Mouse (Mus musculus) lung, embryonic 15.5 days (tissue): ENCODE data around the gene Mrps9. TPM values are rescaled to one million over a fixed set of nuclear protein-coding genes. Genes with fewer than 3 reads are reported as not detected.
"Not testable (repeated sequence)": the region's sequence is repeated elsewhere in the genome, so short reads cannot be mapped to it uniquely, and the experiment has no call there.

Experiments
- ATAC-seq: fragments of 200-750 bp; cut with Nextera tagmentation; 2 replicates; pipeline ENCODE4 v1.8.0; 2017; ENCODE audit warnings: moderate number of reproducible peaks, borderline replicate concordance; ENCODE audit not compliant: low FRiP score, low TSS enrichment; ENCODE audit errors: extremely low read depth
- H3K27ac ChIP-seq: fragments of 300-500 bp; sonication (generic); 2 replicates; pipeline ENCODE4 v1.5.1; 2015; ENCODE audit warnings: moderate library complexity, mild to moderate bottlenecking, inconsistent platforms
- H3K27me3 ChIP-seq: fragments of 300-500 bp; sonication (generic); 2 replicates; pipeline ENCODE4 v1.6.1; 2015; ENCODE audit warnings: inconsistent platforms
- H3K36me3 ChIP-seq: fragments of 300-500 bp; sonication (generic); 2 replicates; pipeline ENCODE4 v1.6.1; 2015; ENCODE audit warnings: inconsistent platforms
- H3K4me1 ChIP-seq: fragments of 300-500 bp; sonication (generic); 2 replicates; pipeline ENCODE4 v1.6.1; 2015; ENCODE audit warnings: inconsistent platforms
- H3K4me2 ChIP-seq: fragments of 300-500 bp; sonication (generic); 2 replicates; pipeline ENCODE4 v1.6.1; 2015; ENCODE audit warnings: inconsistent platforms, mild to moderate bottlenecking, moderate library complexity
- H3K4me3 ChIP-seq: fragments of 300-500 bp; sonication (generic); 2 replicates; pipeline ENCODE4 v1.5.1; 2015; ENCODE audit warnings: mild to moderate bottlenecking, inconsistent platforms
- H3K9ac ChIP-seq: fragments of 300-500 bp; sonication (generic); 2 replicates; pipeline ENCODE4 v1.6.1; 2015; ENCODE audit warnings: inconsistent platforms
- H3K9me3 ChIP-seq: fragments of 300-500 bp; sonication (generic); 2 replicates; pipeline ENCODE4 v1.6.1; 2016; ENCODE audit warnings: inconsistent platforms
- WGBS: fragments of 180-500 bp; shearing (Covaris S2); methylation state at CpG from one replicate; pipeline ENCODE4 v1.1.7; 2015; 5-methylcytosine and 5-hydroxymethylcytosine counted together
- polyA plus RNA-seq: library from polyadenylated mRNA; unstranded; fragments of >200 nt; fragmentation: Nextera tagmentation; extraction: Ambion mirVana; gene quantifications from 2 replicates; pipeline ENCODE4 v1.2.1, GENCODE M21; 2015

The Mrps9 gene
- polyA plus RNA-seq, 1 experiment from 2014 or later: 46.6 TPM

DNA sequence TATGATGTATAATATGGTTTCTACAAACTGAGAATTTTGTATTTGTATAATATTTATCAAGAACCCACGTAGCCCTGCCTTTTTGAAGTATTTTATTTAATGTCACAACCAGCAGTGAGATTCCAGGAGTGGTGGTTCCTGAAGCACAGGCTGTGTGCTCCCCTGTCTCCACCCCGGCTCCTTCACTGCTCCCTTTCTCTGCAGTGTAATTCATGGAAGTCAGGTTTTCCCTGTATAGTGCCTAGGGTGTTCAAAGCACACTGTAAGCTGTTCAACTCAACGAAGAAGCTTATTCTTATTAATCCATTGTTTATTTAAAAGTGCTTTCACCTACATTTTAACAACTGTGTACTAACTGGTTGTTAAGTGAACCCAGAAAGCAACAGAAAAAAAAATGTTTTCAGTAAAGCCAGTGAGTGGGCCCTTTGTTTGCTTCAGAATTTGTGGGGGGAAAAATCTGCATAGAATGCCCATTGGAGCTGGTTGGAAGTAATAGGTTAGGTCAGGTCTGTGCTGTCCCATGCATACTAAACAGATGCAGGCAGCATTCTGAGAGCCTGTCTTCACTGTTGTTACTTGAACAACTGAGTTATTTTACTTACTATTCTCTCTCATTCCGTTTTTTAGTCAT lies 25.5 kb downstream of the Mrps9 start:
- WGBS: 77% methylated on average over 4 of the region's 4 CpGs
- no peak for ATAC-seq
- H3K36me3 ChIP-seq: 0 out of 2 replicates have a peak, but pooled peaks cover 4% of the 10 kb centered on the region
- H3K4me3 ChIP-seq: no peak overlapping the region
- no peak overlapping the region for H3K9ac ChIP-seq
- no peaks in the 10 kb centered on the region for H3K9me3 ChIP-seq
- no peak overlapping the region for H3K4me2 ChIP-seq
- no peak overlapping the region for H3K27ac ChIP-seq
- no peaks in the 10 kb centered on the region for H3K4me1 ChIP-seq
- no peaks in the 10 kb centered on the region for H3K27me3 ChIP-seq

DNA sequence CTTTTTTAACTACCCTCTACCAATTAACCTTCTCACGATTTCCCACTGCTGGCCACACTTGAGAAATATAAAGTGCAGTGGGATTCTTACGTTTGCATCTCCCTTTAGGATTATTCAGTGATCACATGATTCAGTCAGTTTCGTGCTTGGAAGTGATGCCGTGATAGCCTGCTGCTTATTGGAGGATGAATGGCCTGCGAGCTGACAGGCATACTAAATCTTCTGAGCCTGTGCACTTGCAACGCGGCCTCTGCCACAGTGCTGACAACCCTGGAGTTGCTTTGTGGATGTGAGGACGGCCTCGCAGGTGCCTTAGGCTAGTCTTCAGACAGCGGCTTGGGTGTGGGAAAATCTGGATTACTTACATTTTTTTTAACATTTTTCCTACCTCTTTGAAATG lies 26.2 kb downstream of the Mrps9 start:
- 72% methylated on average over 10 of the region's 10 CpGs for WGBS
- Histone ChIP-seq H3K4me3 (no peak overlapping the region), H3K9me3 (no peaks in the 10 kb centered on the region), H3K27me3 (no peaks in the 10 kb centered on the region), H3K9ac (no peak overlapping the region), H3K36me3 (0 out of 2 replicates have a peak, but pooled peaks cover 4% of the 10 kb centered on the region), H3K27ac (no peak overlapping the region), H3K4me1 (no peaks in the 10 kb centered on the region), H3K4me2 (no peak overlapping the region)
- no peak for ATAC-seq

DNA sequence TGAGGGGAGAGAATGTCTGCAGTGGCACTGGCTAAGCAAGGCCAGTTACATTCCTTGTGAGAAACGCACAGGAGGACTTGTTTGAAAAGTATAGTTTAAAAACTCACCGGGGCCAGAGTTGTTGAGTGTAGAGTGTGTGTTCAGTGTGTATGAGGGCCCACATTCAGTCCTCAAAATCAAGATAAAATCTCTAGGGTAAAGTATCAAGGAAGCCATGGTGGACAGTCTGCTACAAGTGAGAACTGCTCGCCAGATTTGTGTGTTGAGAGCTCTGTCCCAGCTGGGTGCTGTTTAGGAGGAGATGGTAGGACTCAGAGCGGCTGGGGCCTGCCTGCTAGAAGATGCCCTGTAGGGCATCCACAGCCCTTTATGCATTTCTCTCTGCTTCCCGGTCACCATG lies 27.8 kb downstream of the Mrps9 start:
- ATAC-seq: no peak
- no peak overlapping the region for H3K4me3 ChIP-seq
- H3K9ac ChIP-seq: no peak overlapping the region
- no peak overlapping the region for H3K4me2 ChIP-seq
- WGBS: 74% methylated on average over 5 of the region's 5 CpGs
- H3K27me3 ChIP-seq: no peaks in the 10 kb centered on the region
- H3K9me3 ChIP-seq: no peaks in the 10 kb centered on the region
- 0 out of 2 replicates have a peak, but pooled peaks cover 4% of the 10 kb centered on the region for H3K36me3 ChIP-seq
- no peak overlapping the region for H3K27ac ChIP-seq
- no peaks in the 10 kb centered on the region for H3K4me1 ChIP-seq

DNA sequence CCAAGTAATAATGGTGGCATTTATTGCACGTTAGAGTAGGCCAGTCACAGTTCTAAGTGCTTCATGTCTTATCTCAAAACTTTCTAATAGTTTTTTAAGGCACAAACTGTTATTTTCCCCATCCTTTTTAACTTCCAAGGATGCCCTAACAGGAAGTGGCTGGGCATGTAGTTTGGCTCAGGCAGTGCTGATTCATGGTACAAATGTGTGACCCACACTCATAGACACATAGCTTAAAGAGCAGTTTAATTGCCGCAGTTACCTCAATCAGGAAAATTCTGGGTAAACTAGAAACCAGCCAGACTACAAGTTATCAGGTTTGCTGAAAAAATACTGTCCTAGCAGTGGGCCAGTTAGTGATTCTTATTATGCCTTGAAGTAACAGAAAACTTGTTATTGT lies 31.2 kb downstream of the Mrps9 start:
- no peaks in the 10 kb centered on the region for H3K9me3 ChIP-seq
- no peak overlapping the region for H3K4me3 ChIP-seq
- H3K27me3 ChIP-seq: no peaks in the 10 kb centered on the region
- H3K9ac ChIP-seq: no peak overlapping the region
- 0 out of 2 replicates have a peak, but pooled peaks cover 4% of the 10 kb centered on the region for H3K36me3 ChIP-seq
- H3K4me2 ChIP-seq: no peak overlapping the region
- WGBS: 95% methylated on average over 2 of the region's 2 CpGs
- H3K27ac ChIP-seq: no peak overlapping the region
- ATAC-seq: no peak
- H3K4me1 ChIP-seq: no peaks in the 10 kb centered on the region

DNA sequence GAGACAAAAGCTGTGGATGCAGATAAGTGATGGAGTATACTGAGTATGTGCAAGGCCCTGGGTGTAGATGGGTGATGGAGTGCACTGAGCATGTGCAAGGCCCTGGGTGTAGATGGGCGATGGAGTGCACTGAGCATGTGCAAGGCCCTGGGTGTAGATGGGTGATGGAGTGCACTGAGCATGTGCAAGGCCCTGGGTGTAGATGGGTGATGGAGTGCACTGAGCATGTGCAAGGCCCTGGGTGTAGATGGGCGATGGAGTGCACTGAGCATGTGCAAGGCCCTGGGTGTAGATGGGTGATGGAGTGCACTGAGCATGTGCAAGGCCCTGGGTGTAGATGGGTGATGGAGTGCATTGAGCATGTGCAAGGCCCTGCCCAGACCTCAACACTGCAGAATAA lies 32.4 kb downstream of the Mrps9 start:
- 100% methylated on average over 1 of the region's 2 CpGs for WGBS
- not testable (repeated sequence) for H3K9ac ChIP-seq, ATAC-seq, H3K36me3 ChIP-seq, H3K27ac ChIP-seq, H3K4me3 ChIP-seq, H3K9me3 ChIP-seq, H3K4me1 ChIP-seq, H3K27me3 ChIP-seq, H3K4me2 ChIP-seq

DNA sequence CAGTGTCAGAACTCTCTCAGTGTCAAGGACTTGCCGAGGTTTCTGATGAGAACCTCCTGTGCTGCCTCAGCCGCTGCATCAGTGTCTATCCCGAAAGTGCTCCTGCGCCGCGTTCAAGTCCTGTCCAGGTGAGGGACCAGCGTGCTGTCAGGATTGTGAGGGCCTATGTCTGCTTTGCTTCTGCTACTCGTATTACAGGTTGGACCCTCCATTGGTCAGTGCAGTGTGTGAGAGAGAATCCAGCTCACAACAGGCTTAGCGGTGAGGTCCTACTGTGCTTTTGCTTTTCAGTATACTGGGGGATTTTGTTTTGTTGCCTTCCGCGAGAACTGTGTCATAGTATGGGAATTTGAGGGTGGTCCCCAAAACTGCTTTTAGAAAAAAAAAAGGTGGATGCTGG lies 36.8 kb downstream of the Mrps9 start:
- no peaks in the 10 kb centered on the region for H3K27me3 ChIP-seq
- H3K9ac ChIP-seq: no peak overlapping the region
- H3K9me3 ChIP-seq: no peaks in the 10 kb centered on the region
- no peak for ATAC-seq
- H3K36me3 ChIP-seq: peaks cover 3% of the 10 kb centered on the region; the same call in 1 of the 2 replicates
- no peaks in the 10 kb centered on the region for H3K4me1 ChIP-seq
- no peak overlapping the region for H3K4me3 ChIP-seq
- no peak overlapping the region for H3K4me2 ChIP-seq
- H3K27ac ChIP-seq: no peak overlapping the region
- 85% methylated on average over 11 of the region's 11 CpGs for WGBS

DNA sequence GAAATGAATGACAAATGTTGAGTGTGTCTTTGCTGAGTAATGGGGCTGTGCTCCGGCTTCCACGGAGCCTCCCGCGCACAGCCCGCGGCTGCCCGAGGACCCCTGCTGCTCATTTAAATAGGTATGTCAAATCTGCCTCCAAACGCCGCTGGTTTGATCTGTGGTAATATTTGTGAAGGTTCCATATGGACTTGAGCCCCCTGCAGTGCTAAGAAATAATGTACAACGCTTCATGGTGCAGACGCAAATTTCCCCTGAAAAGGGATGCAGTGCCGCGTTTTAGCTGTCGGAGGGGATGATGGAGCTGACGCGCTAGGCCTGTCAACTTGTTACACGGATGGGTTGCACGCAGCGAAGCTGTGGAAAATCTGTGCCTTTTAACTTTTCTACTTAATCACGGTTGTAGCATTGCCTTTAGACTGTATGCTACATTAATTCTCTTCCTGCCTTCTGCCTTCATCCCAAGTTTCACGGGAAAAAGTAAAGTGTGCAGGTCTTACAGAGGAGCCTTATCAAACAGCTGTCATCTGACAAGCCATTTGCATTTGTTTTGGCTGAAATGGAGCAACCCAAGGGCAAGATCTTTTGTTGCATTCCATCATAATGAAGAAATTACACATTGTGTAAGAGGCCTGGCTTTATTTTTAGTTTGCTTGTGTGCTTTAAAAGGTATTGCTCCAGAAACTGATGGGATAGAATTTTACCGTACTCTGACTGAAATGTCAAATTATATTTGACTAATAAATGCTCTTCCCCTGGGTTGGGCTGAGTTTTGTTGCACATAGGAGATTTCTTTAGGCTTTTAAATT lies 37.7 kb downstream of the Mrps9 start:
- Histone ChIP-seq H3K27me3 (no peaks in the 10 kb centered on the region), H3K9me3 (no peaks in the 10 kb centered on the region), H3K4me1 (no peaks in the 10 kb centered on the region), H3K4me2 (no peak overlapping the region), H3K4me3 (no peak overlapping the region), H3K9ac (no peak overlapping the region), H3K27ac (no peak overlapping the region), H3K36me3 (peaks cover 3% of the 10 kb centered on the region; the same call in 1 of the 2 replicates)
- 54% methylated on average over 22 of the region's 22 CpGs for WGBS
- no peak for ATAC-seq

DNA sequence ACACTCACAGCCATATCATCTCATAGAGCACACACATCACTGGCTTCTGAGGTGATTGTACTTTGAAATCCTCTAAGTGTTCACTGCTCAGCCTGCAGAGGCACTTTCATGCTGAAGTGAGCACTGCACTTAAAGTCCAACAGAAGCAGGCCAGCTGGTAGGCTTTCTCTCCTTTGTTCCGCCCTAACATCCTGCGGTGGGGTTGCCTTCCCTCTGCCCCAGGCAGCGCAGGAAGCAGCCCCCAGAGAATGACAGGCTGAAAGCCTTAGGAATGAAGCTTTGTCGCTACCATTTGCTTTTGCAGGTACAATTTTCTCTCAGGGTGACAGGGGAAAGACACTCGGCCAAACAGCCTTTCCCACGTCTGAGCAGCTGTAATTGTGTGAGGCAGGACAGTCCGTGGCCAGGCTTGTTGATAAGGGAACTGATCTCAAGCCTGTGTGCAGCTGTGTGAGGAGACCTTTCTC lies 38.4 kb downstream of the Mrps9 start:
- no peak overlapping the region for H3K9ac ChIP-seq
- peaks cover 3% of the 10 kb centered on the region; the same call in 1 of the 2 replicates for H3K36me3 ChIP-seq
- H3K9me3 ChIP-seq: no peaks in the 10 kb centered on the region
- 67% methylated on average over 7 of the region's 7 CpGs for WGBS
- no peak overlapping the region for H3K27ac ChIP-seq
- H3K4me3 ChIP-seq: no peak overlapping the region
- no peak overlapping the region for H3K4me2 ChIP-seq
- no peak for ATAC-seq
- no peaks in the 10 kb centered on the region for H3K27me3 ChIP-seq
- H3K4me1 ChIP-seq: no peaks in the 10 kb centered on the region

DNA sequence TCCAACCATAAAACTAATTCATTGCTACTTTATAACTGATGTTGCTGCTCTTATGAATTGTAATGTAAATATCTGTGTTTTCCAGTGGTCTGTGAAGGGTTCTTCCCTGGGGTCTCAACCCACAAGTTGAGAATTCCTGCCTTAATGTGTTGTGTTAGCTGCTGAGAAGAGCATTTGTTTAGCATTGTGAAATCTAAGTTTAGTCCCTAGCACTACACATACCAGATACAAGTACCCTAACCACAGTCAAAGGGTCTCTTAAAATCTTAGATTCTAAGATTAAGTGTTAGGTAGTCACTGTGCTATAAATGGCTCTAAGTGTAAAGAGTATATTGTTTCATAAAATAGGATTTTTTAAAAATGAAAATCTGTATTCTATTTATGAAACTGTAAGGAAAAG lies 43.7 kb downstream of the Mrps9 start:
- no peak overlapping the region for H3K4me3 ChIP-seq
- no peak overlapping the region for H3K27ac ChIP-seq
- no peaks in the 10 kb centered on the region for H3K27me3 ChIP-seq
- H3K36me3 ChIP-seq: peaks cover 19% of the 10 kb centered on the region
- H3K4me2 ChIP-seq: no peak overlapping the region
- no peak for ATAC-seq
- no peaks in the 10 kb centered on the region for H3K4me1 ChIP-seq
- no peaks in the 10 kb centered on the region for H3K9me3 ChIP-seq
- H3K9ac ChIP-seq: no peak overlapping the region

DNA sequence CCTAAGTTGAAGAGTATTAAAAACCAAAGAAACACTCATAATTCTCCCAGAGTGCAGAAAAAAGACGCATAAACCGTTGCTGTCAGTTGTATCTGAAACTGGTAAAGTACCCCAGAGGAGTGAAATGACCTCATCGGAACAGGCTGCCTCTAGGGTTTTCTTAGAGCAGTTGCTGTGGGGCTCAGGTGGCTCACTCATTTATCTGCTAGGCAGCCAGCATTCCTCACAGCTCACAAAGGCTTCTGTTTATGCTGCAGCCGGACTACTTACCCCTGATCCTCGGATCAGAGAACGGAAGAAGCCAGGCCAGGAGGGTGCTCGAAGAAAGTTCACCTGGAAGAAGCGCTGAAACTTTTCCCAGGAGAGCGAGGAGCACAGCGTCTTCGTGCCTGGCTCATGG lies 54.1 kb downstream of the Mrps9 start:
- Histone ChIP-seq H3K4me2 (no peak overlapping the region), H3K4me3 (no peak overlapping the region), H3K36me3 (peaks cover 19% of the 10 kb centered on the region), H3K27ac (no peak overlapping the region), H3K9me3 (no peaks in the 10 kb centered on the region), H3K9ac (no peak overlapping the region), H3K27me3 (no peaks in the 10 kb centered on the region), H3K4me1 (no peaks in the 10 kb centered on the region)
- no peak for ATAC-seq
- WGBS: 79% methylated on average over 11 of the region's 11 CpGs

DNA sequence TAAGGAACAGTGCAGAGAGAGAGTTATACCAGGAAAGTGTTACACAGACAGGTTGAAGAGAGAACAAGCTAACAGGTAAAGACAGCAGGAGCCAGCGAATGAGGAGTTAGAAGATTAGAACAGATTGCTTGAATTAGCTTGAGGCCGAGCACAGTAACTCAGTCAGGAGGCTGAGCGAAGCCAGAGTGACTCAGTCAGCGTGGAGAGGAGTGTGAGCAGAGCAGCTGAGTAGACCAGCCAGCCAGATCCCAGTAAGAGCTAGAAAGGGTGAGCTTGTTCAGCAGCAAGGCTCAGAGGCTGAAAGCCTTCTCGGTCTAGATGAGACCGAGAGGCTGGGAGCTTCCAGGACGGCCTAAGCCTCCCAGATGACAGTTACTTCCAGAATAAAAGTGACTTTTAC lies 55.7 kb downstream of the Mrps9 start:
- Histone ChIP-seq H3K4me2 (no peak overlapping the region), H3K4me3 (no peak overlapping the region), H3K4me1 (no peaks in the 10 kb centered on the region), H3K27ac (no peak overlapping the region), H3K9me3 (no peaks in the 10 kb centered on the region), H3K27me3 (no peaks in the 10 kb centered on the region), H3K9ac (no peak overlapping the region), H3K36me3 (0 out of 2 replicates have a peak, but pooled peaks cover 7% of the 10 kb centered on the region)
- ATAC-seq: no peak
- WGBS: 79% methylated on average over 7 of the region's 7 CpGs

DNA sequence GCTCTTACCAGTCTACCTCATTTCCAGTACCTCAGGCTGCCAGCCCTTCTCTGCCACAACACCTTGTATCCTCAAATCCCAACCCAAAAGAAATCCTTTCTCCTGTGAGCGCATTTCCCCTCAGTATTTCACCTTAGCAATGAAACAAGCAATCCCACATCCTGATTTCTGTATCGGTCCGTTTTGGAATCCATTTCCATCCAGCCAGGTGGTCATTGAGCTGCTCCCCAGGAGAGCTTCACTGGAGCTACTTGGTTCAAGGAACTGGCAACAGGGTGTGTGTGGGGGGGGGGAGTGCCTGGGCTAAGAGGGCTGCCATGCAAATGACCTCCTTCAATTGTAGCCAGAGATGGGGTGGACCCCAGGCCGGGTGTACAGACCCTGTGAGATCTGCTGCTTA lies 56.1 kb downstream of the Mrps9 start:
- Histone ChIP-seq H3K4me1 (no peaks in the 10 kb centered on the region), H3K27ac (no peak overlapping the region), H3K4me2 (no peak overlapping the region), H3K36me3 (0 out of 2 replicates have a peak, but pooled peaks cover 7% of the 10 kb centered on the region), H3K9ac (no peak overlapping the region), H3K9me3 (no peaks in the 10 kb centered on the region), H3K4me3 (no peak overlapping the region), H3K27me3 (no peaks in the 10 kb centered on the region)
- ATAC-seq: no peak
- WGBS: 63% methylated on average over 4 of the region's 4 CpGs
